Mouse (Mus musculus): ENCODE results near the gene Acta1. TPM values are rescaled to one million over a fixed set of nuclear protein-coding genes. Genes with fewer than 3 reads are reported as not detected.

The Acta1 gene
- total and polyA plus RNA-seq, 2 experiments from 2014 or later: 18.9 to 22.7 TPM

- H3K4me3 ChIP-seq (ENCODE audit: low read depth, low read length): no peak overlapping the region
- no peak overlapping the region for H3K27ac ChIP-seq (ENCODE audit: low read depth, low read length)
- peaks cover 12% of the 10 kb centered on the region; the same call in 1 of the 2 replicates for H3K4me1 ChIP-seq (ENCODE audit: insufficient read depth, low read length)
- no peak for ATAC-seq (ENCODE audit: low FRiP score)
- H3K36me3 ChIP-seq (ENCODE audit: insufficient read depth, low read length): no peaks in the 10 kb centered on the region
- H3K9ac ChIP-seq (replicated peaks; ENCODE audit: low read length, poor library complexity, severe bottlenecking): no peak overlapping the region
- 71% methylated on average over 2 of the region's 2 CpGs for WGBS
- H3K27me3 ChIP-seq (ENCODE audit: insufficient read depth, low read length): no peaks in the 10 kb centered on the region
- no peak for TF ChIP-seq CTCF (IDR thresholded peaks at IDR 0.05)
- no peaks in the 10 kb centered on the region for H3K9me3 ChIP-seq (ENCODE audit: low read length)
- no peak overlapping the region for H3K4me2 ChIP-seq (ENCODE audit: low read depth, low read length, poor library complexity, severe bottlenecking)
- no peak for DNase-seq (ENCODE audit: low spot score)
Measured at GRCm38 (mm10) chr8:123882412-123882811, 12.1 kb downstream of the Acta1 start.

GRCm38 (mm10) chr8:123880821-123881350, 13.7 kb downstream of the Acta1 start:
- TF ChIP-seq CTCF (IDR thresholded peaks at IDR 0.05): peak; percentile 31

GRCm38 (mm10) chr8:123880271-123880670, 14.3 kb downstream of the Acta1 start:
- Histone ChIP-seq H3K27ac (ENCODE audit: low read depth, low read length) (no peak overlapping the region), H3K4me2 (ENCODE audit: low read depth, low read length, poor library complexity, severe bottlenecking) (no peak overlapping the region), H3K4me1 (ENCODE audit: insufficient read depth, low read length) (peaks cover 12% of the 10 kb centered on the region; the same call in 1 of the 2 replicates), H3K27me3 (ENCODE audit: insufficient read depth, low read length) (no peaks in the 10 kb centered on the region), H3K9me3 (ENCODE audit: low read length) (no peaks in the 10 kb centered on the region), H3K36me3 (ENCODE audit: insufficient read depth, low read length) (no peaks in the 10 kb centered on the region), H3K9ac (replicated peaks; ENCODE audit: low read length, poor library complexity, severe bottlenecking) (no peak overlapping the region), H3K4me3 (ENCODE audit: low read depth, low read length) (no peak overlapping the region)
- no peak for TF ChIP-seq CTCF (IDR thresholded peaks at IDR 0.05)
- 55% methylated on average over 10 of the region's 10 CpGs for WGBS
- ATAC-seq (ENCODE audit: low FRiP score) (no peak), DNase-seq (ENCODE audit: low spot score) (peak; percentile 19)

More at GRCm38 (mm10) chr8:123880821-123881350, 13.7 kb downstream of the Acta1 start:
- no peak overlapping the region; the same call in 1 of the 2 replicates for H3K27ac ChIP-seq (ENCODE audit: low read depth, low read length)
- H3K9ac ChIP-seq (replicated peaks; ENCODE audit: low read length, poor library complexity, severe bottlenecking): no peak overlapping the region
- no peaks in the 10 kb centered on the region for H3K36me3 ChIP-seq (ENCODE audit: insufficient read depth, low read length)
- H3K9me3 ChIP-seq (ENCODE audit: low read length): no peaks in the 10 kb centered on the region
- H3K27me3 ChIP-seq (ENCODE audit: insufficient read depth, low read length): no peaks in the 10 kb centered on the region
- ATAC-seq (ENCODE audit: low FRiP score) (no peak), DNase-seq (ENCODE audit: low spot score) (no peak)
- peaks cover 12% of the 10 kb centered on the region; the same call in 1 of the 2 replicates for H3K4me1 ChIP-seq (ENCODE audit: insufficient read depth, low read length)
- no peak overlapping the region for H3K4me2 ChIP-seq (ENCODE audit: low read depth, low read length, poor library complexity, severe bottlenecking)
- H3K4me3 ChIP-seq (ENCODE audit: low read depth, low read length): no peak overlapping the region
- WGBS: 65% methylated on average over 4 of the region's 4 CpGs

DNA sequence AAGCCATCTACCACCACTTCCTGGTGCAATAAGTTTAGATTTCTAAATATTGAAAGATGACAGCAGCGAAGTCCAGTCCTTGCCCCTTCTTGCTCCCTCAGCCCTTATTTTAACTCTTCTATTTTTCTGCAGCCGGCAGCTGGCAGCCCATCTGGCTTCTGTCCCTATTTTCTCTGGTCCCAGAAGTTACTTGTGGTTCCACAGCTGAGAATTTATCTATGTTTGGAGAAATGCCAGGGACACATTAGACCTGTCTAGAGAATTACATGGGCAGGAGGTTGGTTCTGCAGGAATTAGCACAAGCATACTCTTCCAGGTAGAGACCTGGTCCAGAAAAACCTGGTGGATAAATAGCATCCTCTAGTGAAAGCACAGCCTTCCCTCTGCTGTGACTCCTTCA, 16.7 kb downstream of the Acta1 start:
- H3K9me3 ChIP-seq (ENCODE audit: low read length): no peaks in the 10 kb centered on the region
- no peak for ATAC-seq (ENCODE audit: low FRiP score)
- no peaks in the 10 kb centered on the region for H3K27me3 ChIP-seq (ENCODE audit: insufficient read depth, low read length)
- H3K27ac ChIP-seq (ENCODE audit: low read depth, low read length): no peak overlapping the region
- WGBS: 77% methylated on average over 2 of the region's 2 CpGs
- DNase-seq (ENCODE audit: low spot score): peak; percentile 29
- H3K9ac ChIP-seq (replicated peaks; ENCODE audit: low read length, poor library complexity, severe bottlenecking): no peak overlapping the region
- H3K4me2 ChIP-seq (ENCODE audit: low read depth, low read length, poor library complexity, severe bottlenecking): no peak overlapping the region
- H3K4me1 ChIP-seq (ENCODE audit: insufficient read depth, low read length): no peaks in the 10 kb centered on the region
- TF ChIP-seq CTCF (IDR thresholded peaks at IDR 0.05): no peak
- no peak overlapping the region for H3K4me3 ChIP-seq (ENCODE audit: low read depth, low read length)
- H3K36me3 ChIP-seq (ENCODE audit: insufficient read depth, low read length): no peaks in the 10 kb centered on the region

- TF ChIP-seq CTCF (IDR thresholded peaks at IDR 0.05): no peak
- no peaks in the 10 kb centered on the region for H3K27me3 ChIP-seq (ENCODE audit: insufficient read depth, low read length)
- H3K9me3 ChIP-seq (ENCODE audit: low read length): no peaks in the 10 kb centered on the region
- DNase-seq (ENCODE audit: low spot score) (no peak), ATAC-seq (ENCODE audit: low FRiP score) (no peak)
- H3K27ac ChIP-seq (ENCODE audit: low read depth, low read length): no peak overlapping the region
- no peaks in the 10 kb centered on the region for H3K36me3 ChIP-seq (ENCODE audit: insufficient read depth, low read length)
- H3K4me1 ChIP-seq (ENCODE audit: insufficient read depth, low read length): no peaks in the 10 kb centered on the region
- H3K4me2 ChIP-seq (ENCODE audit: low read depth, low read length, poor library complexity, severe bottlenecking): no peak overlapping the region
- H3K4me3 ChIP-seq (ENCODE audit: low read depth, low read length): no peak overlapping the region
- H3K9ac ChIP-seq (replicated peaks; ENCODE audit: low read length, poor library complexity, severe bottlenecking): no peak overlapping the region
- WGBS: 72% methylated on average over 11 of the region's 11 CpGs
Measured at GRCm38 (mm10) chr8:123874324-123874723, 20.2 kb downstream of the Acta1 start.

DNA sequence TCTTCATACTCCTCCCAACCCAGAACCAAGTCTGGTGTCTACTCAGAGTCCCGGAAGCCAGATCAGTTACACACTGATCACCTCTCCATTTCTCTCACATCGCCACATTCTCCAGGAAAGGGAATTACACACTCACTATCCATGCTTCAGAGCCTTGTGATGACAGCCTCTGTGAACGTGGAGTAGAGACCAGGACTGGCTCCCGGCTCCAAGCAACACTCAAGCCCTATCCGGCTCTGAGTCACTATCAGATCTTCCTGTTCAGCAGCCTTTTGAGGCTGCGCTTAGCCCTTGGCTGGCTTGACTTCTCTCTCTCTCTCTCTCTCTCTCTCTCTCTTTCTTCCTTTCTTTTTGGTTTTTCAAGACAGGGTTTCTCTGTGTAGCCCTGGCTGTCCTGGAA, 21.2 kb downstream of the Acta1 start:
- no peaks in the 10 kb centered on the region for H3K27me3 ChIP-seq (ENCODE audit: insufficient read depth, low read length)
- no peaks in the 10 kb centered on the region for H3K9me3 ChIP-seq (ENCODE audit: low read length)
- H3K4me2 ChIP-seq (ENCODE audit: low read depth, low read length, poor library complexity, severe bottlenecking): no peak overlapping the region
- H3K9ac ChIP-seq (replicated peaks; ENCODE audit: low read length, poor library complexity, severe bottlenecking): no peak overlapping the region
- no peak overlapping the region for H3K27ac ChIP-seq (ENCODE audit: low read depth, low read length)
- H3K36me3 ChIP-seq (ENCODE audit: insufficient read depth, low read length): no peaks in the 10 kb centered on the region
- 85% methylated on average over 6 of the region's 6 CpGs for WGBS
- no peak for TF ChIP-seq CTCF (IDR thresholded peaks at IDR 0.05)
- H3K4me1 ChIP-seq (ENCODE audit: insufficient read depth, low read length): no peaks in the 10 kb centered on the region
- ATAC-seq (ENCODE audit: low FRiP score) (no peak), DNase-seq (ENCODE audit: low spot score) (no peak)
- H3K4me3 ChIP-seq (ENCODE audit: low read depth, low read length): no peak overlapping the region
